In the genomic region with DNA sequence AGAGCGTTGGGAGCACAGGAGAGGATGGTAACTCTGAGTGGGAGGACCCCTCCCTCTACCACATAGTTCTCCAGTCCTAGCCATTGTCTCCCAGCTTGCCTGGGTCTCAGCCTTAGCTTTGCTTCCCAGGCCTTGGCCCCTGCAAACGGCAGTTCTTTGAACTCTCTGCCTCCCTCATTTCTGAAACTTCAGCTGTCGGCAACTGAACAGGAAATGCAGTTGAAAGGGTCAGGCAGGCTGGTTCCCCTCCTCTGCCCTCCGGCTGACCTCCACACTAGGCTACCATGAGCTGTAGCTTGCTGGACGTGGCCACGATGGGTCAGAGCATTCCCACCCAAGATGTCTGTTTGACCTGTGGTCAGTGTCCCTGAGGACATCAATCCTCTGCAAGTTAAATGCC, we compare ENCODE assay signal across 11 mouse cellular contexts. TPM values are rescaled to one million over a fixed set of nuclear protein-coding genes. Genes with fewer than 3 reads are reported as not detected.
DNase-seq lines count a peak whose midpoint lies in the region; ATAC-seq and TF ChIP-seq lines count a peak whose summit lies in the region.
"Had no signal": no experiment of that assay in that cellular context is flagged by ENCODE, and none has a peak within 500 bp of the region (broad histone marks: within the 10 kb centered on the region; RNA-seq: fewer than 3 reads in every experiment).

No protein-coding gene starts in this region.

- no peak for DNase-seq in heart, postnatal 36 days
- peak; percentile 34 to 55 for DNase-seq in adrenal gland, postnatal 36 days
- DNase-seq in embryo, embryonic 9.5 days (ENCODE audit: extremely low spot score) = peak; percentile 74
- peak; percentile 62 for DNase-seq in kidney, postnatal 14 days
- DNase-seq in stomach, postnatal 0 days (ENCODE audit: low spot score) = no peak
- DNase-seq: lung, postnatal 36 days had no signal

- H3K9ac ChIP-seq in heart, embryonic 15.5 days = no peak overlapping the region
- H3K9ac ChIP-seq in stomach, postnatal 0 days (ENCODE audit: low read length) = no peak overlapping the region

- no peaks in the 10 kb centered on the region for H3K9me3 ChIP-seq in heart, embryonic 15.5 days (replicated peaks)
- H3K9me3 ChIP-seq in stomach, postnatal 0 days (ENCODE audit: control insufficient read depth, low read length) = no peaks in the 10 kb centered on the region

- H3K36me3 ChIP-seq in heart, embryonic 15.5 days = peaks cover 7% of the 10 kb centered on the region; the same call in 1 of the 2 replicates
- no peaks in the 10 kb centered on the region for H3K36me3 ChIP-seq in stomach, postnatal 0 days (ENCODE audit: control insufficient read depth, insufficient read depth, low read length)

- H3K4me2 ChIP-seq in heart, embryonic 15.5 days = no peak overlapping the region
- no peak overlapping the region for H3K4me2 ChIP-seq in stomach, postnatal 0 days (replicated peaks; ENCODE audit: low read depth)

- 0 out of 2 replicates have a peak overlapping the region, but pooled peaks have one; percentile 20 for H3K27ac ChIP-seq in heart, embryonic 15.5 days
- H3K27ac ChIP-seq in stomach, postnatal 0 days (replicated peaks) = no peak overlapping the region

- WGBS in heart, embryonic 15.5 days = 24% methylated on average over 6 of the region's 6 CpGs
- WGBS in stomach, postnatal 0 days = 32% methylated on average over 6 of the region's 6 CpGs

- TF ChIP-seq CTCF in stomach, postnatal 0 days (IDR thresholded peaks at IDR 0.05; ENCODE audit: low read depth) = no peak

- intact Hi-C loops in heart, postnatal 36 days (cut with DNase I) = no loop called here

- peaks cover 19% of the 10 kb centered on the region for H3K4me1 ChIP-seq in heart, embryonic 15.5 days (replicated peaks)
- no peaks in the 10 kb centered on the region for H3K4me1 ChIP-seq in stomach, postnatal 0 days (replicated peaks; ENCODE audit: control insufficient read depth, insufficient read depth)

- ATAC-seq in heart, embryonic 15.5 days (replicated peaks; ENCODE audit: insufficient number of reproducible peaks, insufficient read depth, low FRiP score, low read depth) = no peak
- no peak for ATAC-seq in stomach, postnatal 0 days (ENCODE audit: low FRiP score, low TSS enrichment)
- no peak for ATAC-seq in CD4-positive, CD25-positive, alpha-beta regulatory T cell, adult 4 months
- ATAC-seq: intestine, embryonic 16.5 days had no signal

- no peak overlapping the region for H3K4me3 ChIP-seq in heart, embryonic 15.5 days
- no peak overlapping the region for H3K4me3 ChIP-seq in stomach, postnatal 0 days (ENCODE audit: low read depth, low read length)
- H3K4me3 ChIP-seq: myocyte had no signal

- TF ChIP-seq EP300 in stomach, postnatal 0 days (optimal IDR thresholded peaks at IDR 0.05) = no peak

- H3K27me3 ChIP-seq in heart, embryonic 15.5 days = no peaks in the 10 kb centered on the region
- H3K27me3 ChIP-seq in stomach, postnatal 0 days (ENCODE audit: control insufficient read depth, insufficient read depth, low read length) = no peaks in the 10 kb centered on the region

RNA-seq across cellular contexts. Expression of a gene that starts 48.5 kb away (rescaled TPM):
- polyA plus RNA-seq in heart, embryonic 15.5 days (2015; fragmentation: Nextera tagmentation; extraction: Ambion mirVana) = 12.0 and 13.5 TPM in 2 replicates
- 10 to 100 TPM; 49.5 to 60.2 TPM for total RNA-seq in heart, postnatal 36 days (2021)
- 10 to 100 TPM; 56.9 to 81.3 TPM for total RNA-seq in adrenal gland, postnatal 36 days (2021)
- 4.2 and 5.3 TPM in 2 replicates for polyA plus RNA-seq in stomach, postnatal 0 days (2015; fragmentation: Nextera tagmentation; extraction: Ambion mirVana)
- polyA plus RNA-seq in CD4-positive, CD25-positive, alpha-beta regulatory T cell, adult 4 months (2017; shearing (Covaris generic)) = 1 to 10 TPM in 1 of 2 experiments, under 1 TPM in 1; 0.41 to 1.0 TPM
- total RNA-seq: CH12.LX had no signal

Comparison
In these comparisons a context has a peak if more than half of its experiments do, and no peak if none do; other contexts are left out.
1. DNase-seq: peak in adrenal gland, postnatal 36 days (2 of 2), embryo, embryonic 9.5 days (single experiment) and kidney, postnatal 14 days (single experiment); none in heart, postnatal 36 days (0 of 2) and stomach, postnatal 0 days (single experiment).